Mouse (Mus musculus) mouse embryonic stem cell (cell line): Measurements from ENCODE around the gene Krt76.

Experiments used
- in situ Hi-C, 2 experiments: fragments of 300-500 bp; cut with MboI; formaldehyde crosslinking; loops; 1 replicate in 1 of 2; 3 replicates in 1 of 2; pipeline ENCODE4 v1.14.3; 2019 to 2020; ENCODE audit warnings: low sequenced_read_pairs in 2 of 2, low pct_unique_long_range_greater_than_20kb in 1 of 2, mixed read lengths in 1 of 2; ENCODE audit not compliant: unreplicated experiment in 1 of 2

Gene Krt76

GRCm38 (mm10) chr15:101869431-101869830 lies 23.3 kb downstream of the Krt76 start, which contains the start of gene Krt77:
Krt77 (minus strand) TSS chr15:101869705.
- in situ Hi-C loops: no loop called here

GRCm38 (mm10) chr15:101866754-101867153 lies 26.0 kb downstream of the Krt76 start:
- in situ Hi-C loops: no loop called here

GRCm38 (mm10) chr15:101860421-101861130 lies 32.1 kb downstream of the Krt76 start:
- in situ Hi-C loops: no loop called here

GRCm38 (mm10) chr15:101859735-101860170 lies 33.0 kb downstream of the Krt76 start:
- in situ Hi-C loops: no loop called here

- in situ Hi-C loops: no loop called here
Measured at GRCm38 (mm10) chr15:101858673-101859425, 33.9 kb downstream of the Krt76 start.

GRCm38 (mm10) chr15:101856696-101857095 lies 36.0 kb downstream of the Krt76 start:
- in situ Hi-C loops: no loop called here

- in situ Hi-C loops: no loop called here
Measured at GRCm38 (mm10) chr15:101855732-101856131, 37.0 kb downstream of the Krt76 start.

GRCm38 (mm10) chr15:101854294-101854693 lies 38.4 kb downstream of the Krt76 start:
- in situ Hi-C loops: no loop called here

GRCm38 (mm10) chr15:101852571-101852970 lies 40.1 kb downstream of the Krt76 start:
- in situ Hi-C loops: no loop called here

GRCm38 (mm10) chr15:101850694-101851093 lies 42.0 kb downstream of the Krt76 start, which contains the start of gene Krt1:
Krt1 (minus strand) TSS chr15:101850794.
- in situ Hi-C loops: no loop called here

- in situ Hi-C loops: no loop called here
Measured at GRCm38 (mm10) chr15:101845971-101846403, 46.7 kb downstream of the Krt76 start.

GRCm38 (mm10) chr15:101843192-101843591 lies 49.5 kb downstream of the Krt76 start:
- in situ Hi-C loops: no loop called here

GRCm38 (mm10) chr15:101834784-101835328 lies 57.9 kb downstream of the Krt76 start:
- in situ Hi-C loops: no loop called here
